7 mouse cellular contexts compared by ENCODE assay signal in genomic region chr2:167062497-167062911, GRCm38 (mm10). TPM values are rescaled to one million over a fixed set of nuclear protein-coding genes. Genes with fewer than 3 reads are reported as not detected.
DNase-seq lines count a peak whose midpoint lies in the region; ATAC-seq lines count a peak whose summit lies in the region.

No protein-coding gene starts in this region.

- H3K4me2 ChIP-seq in intestine, embryonic 14.5 days (ENCODE audit: low read length), result peak overlapping the region; percentile 82
- H3K4me2 ChIP-seq in midbrain, embryonic 12.5 days (replicated peaks), result peak overlapping the region; percentile 95

- DNase-seq in adrenal gland, adult (ENCODE audit: inconsistent age in 2 of 2, low spot score in 1 of 2), result peak; percentile 98
- DNase-seq in embryo, embryonic 10.5 days (ENCODE audit: low spot score), result peak; percentile 95
- DNase-seq in gastrocnemius, postnatal 14 days, result peak; percentile 96
- DNase-seq in intestine, embryonic 14.5 days (ENCODE audit: low spot score), result no peak
- DNase-seq in limb, embryonic 10.5 days (ENCODE audit: low spot score), result peak; percentile 88
- peak; percentile 95 for DNase-seq in skeletal muscle tissue, adult 2 months (ENCODE audit: low read depth, low spot score)

- H3K4me3 ChIP-seq in intestine, embryonic 14.5 days (ENCODE audit: low read depth, low read length), result peak overlapping the region; percentile 66
- H3K4me3 ChIP-seq in limb, embryonic 10.5 days, result peak overlapping the region; percentile 68
- peak overlapping the region; percentile 85 for H3K4me3 ChIP-seq in midbrain, embryonic 12.5 days

- intact Hi-C loops in gastrocnemius, postnatal 14 days (cut with DNase I; ENCODE audit: low total_unique reads), result no loop called here

- peak overlapping the region; percentile 91 for H3K27ac ChIP-seq in intestine, embryonic 14.5 days (ENCODE audit: low read depth)
- peak overlapping the region; percentile 99 for H3K27ac ChIP-seq in limb, embryonic 10.5 days
- peak overlapping the region; percentile 94 for H3K27ac ChIP-seq in midbrain, embryonic 12.5 days (replicated peaks)

- H3K4me1 ChIP-seq in intestine, embryonic 14.5 days (replicated peaks; ENCODE audit: control insufficient read depth, insufficient read depth, low read length), result peaks cover 21% of the 10 kb centered on the region
- H3K4me1 ChIP-seq in limb, embryonic 10.5 days, result peaks cover 35% of the 10 kb centered on the region
- H3K4me1 ChIP-seq in midbrain, embryonic 12.5 days, result peaks cover 37% of the 10 kb centered on the region

- H3K9ac ChIP-seq in intestine, embryonic 14.5 days (ENCODE audit: low read length), result peak overlapping the region; percentile 99
- H3K9ac ChIP-seq in midbrain, embryonic 12.5 days (replicated peaks), result peak overlapping the region; percentile 91

- H3K27me3 ChIP-seq in intestine, embryonic 14.5 days (replicated peaks; ENCODE audit: control insufficient read depth, insufficient read depth, low read length), result no peaks in the 10 kb centered on the region
- no peaks in the 10 kb centered on the region for H3K27me3 ChIP-seq in limb, embryonic 10.5 days (ENCODE audit: low read depth, poor library complexity, severe bottlenecking)
- no peaks in the 10 kb centered on the region for H3K27me3 ChIP-seq in midbrain, embryonic 12.5 days

- peaks cover 42% of the 10 kb centered on the region for H3K36me3 ChIP-seq in intestine, embryonic 14.5 days (ENCODE audit: control insufficient read depth, insufficient read depth, low read length)
- peaks cover 45% of the 10 kb centered on the region for H3K36me3 ChIP-seq in limb, embryonic 10.5 days
- peaks cover 28% of the 10 kb centered on the region for H3K36me3 ChIP-seq in midbrain, embryonic 12.5 days

- ATAC-seq in intestine, embryonic 14.5 days (replicated peaks; ENCODE audit: low FRiP score, low TSS enrichment, low read depth), result peak; percentile 87
- peak; percentile 88 for ATAC-seq in midbrain, embryonic 12.5 days (ENCODE audit: low FRiP score, low read depth)

- 1% methylated on average over 21 of the region's 60 CpGs for WGBS in intestine, embryonic 14.5 days
- under 1% methylated on average over 59 of the region's 60 CpGs for WGBS in limb, embryonic 10.5 days
- 0% methylated on average over 47 of the region's 60 CpGs for WGBS in midbrain, embryonic 12.5 days

- H3K9me3 ChIP-seq in intestine, embryonic 14.5 days (ENCODE audit: control insufficient read depth, low read length), result no peaks in the 10 kb centered on the region
- no peaks in the 10 kb centered on the region for H3K9me3 ChIP-seq in limb, embryonic 10.5 days (replicated peaks)
- H3K9me3 ChIP-seq in midbrain, embryonic 12.5 days, result no peaks in the 10 kb centered on the region

RNA-seq across cellular contexts. Expression of gene Znfx1, which starts 0.3 kb away (rescaled TPM):
- 10 to 100 TPM; 14.5 to 14.8 TPM for total RNA-seq in gastrocnemius, postnatal 14 days (2021)
- 7.1 and 7.2 TPM in 2 replicates for polyA plus RNA-seq in intestine, embryonic 14.5 days (2014; fragmentation: Nextera tagmentation; extraction: Ambion mirVana)
- 5.0 and 5.1 TPM in 2 replicates for polyA plus RNA-seq in limb, embryonic 10.5 days (2016; fragmentation: Nextera tagmentation; extraction: Ambion mirVana)
- polyA plus RNA-seq in midbrain, embryonic 12.5 days (2016; fragmentation: Nextera tagmentation; extraction: Ambion mirVana), result 9.0 and 9.6 TPM in 2 replicates

RNA-seq across cellular contexts. Expression of gene Ddx27, which starts 47.5 kb away (rescaled TPM):
- total RNA-seq in gastrocnemius, postnatal 14 days (2021), result 1 to 10 TPM; 6.8 to 8.0 TPM
- polyA plus RNA-seq in intestine, embryonic 14.5 days (2014; fragmentation: Nextera tagmentation; extraction: Ambion mirVana), result 47.0 and 50.9 TPM in 2 replicates
- polyA plus RNA-seq in limb, embryonic 10.5 days (2016; fragmentation: Nextera tagmentation; extraction: Ambion mirVana), result 68.6 and 77.0 TPM in 2 replicates
- 50.2 and 51.8 TPM in 2 replicates for polyA plus RNA-seq in midbrain, embryonic 12.5 days (2016; fragmentation: Nextera tagmentation; extraction: Ambion mirVana)
